Mouse (Mus musculus) stomach, postnatal 0 days (tissue): ENCODE results near the gene Plcd4.

Experiments used
- CTCF ChIP-seq: IDR thresholded peaks from 2 replicates; pipeline ENCODE4 v1.5.1; 2016; ENCODE audit warnings: antibody characterized with exemption, low read depth, mild to moderate bottlenecking, moderate library complexity
- EP300 ChIP-seq: optimal IDR thresholded peaks from 2 replicates; pipeline ENCODE3; 2016; ENCODE audit warnings: antibody characterized with exemption

DNA sequence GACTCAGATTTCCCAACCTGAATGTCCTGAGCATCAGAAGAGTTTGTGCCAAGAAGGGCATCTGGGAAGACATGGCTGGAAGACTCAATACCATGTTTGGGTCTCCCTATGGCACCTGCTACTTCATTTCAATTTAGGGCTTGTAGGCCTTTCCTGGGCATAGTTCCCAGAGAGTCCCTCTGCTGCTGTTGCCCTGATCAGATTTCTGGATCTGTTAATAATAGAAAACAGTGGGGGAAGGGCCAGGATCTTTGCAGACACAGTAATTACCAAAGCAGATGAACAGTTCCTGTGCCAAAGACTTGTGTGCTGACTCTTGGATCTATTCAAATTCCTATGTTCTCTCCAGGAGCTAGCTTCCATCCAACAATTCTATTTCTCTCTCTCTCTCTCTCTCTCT is 4.0 kb upstream of the Plcd4 start:
- TF ChIP-seq CTCF (no peak), EP300 (no peak)
